Mouse (Mus musculus) kidney, adult 11 months (tissue): ENCODE results near the gene Wbp2nl.

Experiments
- DNase-seq: peaks from one replicate; pipeline ENCODE4 v3.0.0; 2022

Wbp2nl gene

GRCm38 (mm10) chr15:82350349-82350748 is 51.6 kb downstream of the Wbp2nl start:
- DNase-seq: no peak

- no peak for DNase-seq
Measured at GRCm38 (mm10) chr15:82351480-82351879, 52.7 kb downstream of the Wbp2nl start.

GRCm38 (mm10) chr15:82353078-82353744 is 54.5 kb downstream of the Wbp2nl start:
- peak; percentile 36 for DNase-seq

- DNase-seq: no peak
Measured at GRCm38 (mm10) chr15:82353745-82354113, 55.0 kb downstream of the Wbp2nl start.

- DNase-seq: peak; percentile 97
Measured at GRCm38 (mm10) chr15:82354126-82354945, 55.6 kb downstream of the Wbp2nl start, which contains the start of gene Ndufa6. TSS of gene Ndufa6 (minus strand) at chr15:82354322.

GRCm38 (mm10) chr15:82358431-82359260 is 59.9 kb downstream of the Wbp2nl start:
- DNase-seq: peak; percentile 64

GRCm38 (mm10) chr15:82361459-82362018 is 62.8 kb downstream of the Wbp2nl start:
- peak; percentile 56 for DNase-seq

- DNase-seq: peak; percentile 25
Measured at GRCm38 (mm10) chr15:82362234-82362633, 63.5 kb downstream of the Wbp2nl start.

GRCm38 (mm10) chr15:82363801-82364200 is 65.0 kb downstream of the Wbp2nl start:
- DNase-seq: peak; percentile 1
